8 mouse cellular contexts compared by ENCODE assay signal in genomic region chr17:27555075-27555511, GRCm38 (mm10). TPM values are rescaled to one million over a fixed set of nuclear protein-coding genes. Genes with fewer than 3 reads are reported as not detected.
A peak's percentile ranks its signal among the peaks of the same experiment; 100 is the strongest.
DNase-seq lines count a peak whose midpoint lies in the region; ATAC-seq lines count a peak whose summit lies in the region.

No protein-coding gene starts in this region.

- H3K4me2 ChIP-seq in embryonic facial prominence, embryonic 12.5 days (replicated peaks) = peak overlapping the region; percentile 81
- H3K4me2 ChIP-seq in intestine, embryonic 14.5 days (ENCODE audit: low read length) = peak overlapping the region; percentile 69
- H3K4me2 ChIP-seq in lung, embryonic 15.5 days = peak overlapping the region; percentile 91
- peak overlapping the region; percentile 79 for H3K4me2 ChIP-seq in neural tube, embryonic 14.5 days (ENCODE audit: low read depth, low read length)

- intact Hi-C loops in heart, postnatal 36 days (cut with DNase I) = no loop called here
- intact Hi-C loops in left cerebral cortex, postnatal 14 days (cut with DNase I) = no loop called here

- peak overlapping the region; percentile 63 for H3K9ac ChIP-seq in embryonic facial prominence, embryonic 12.5 days
- peak overlapping the region; percentile 82 for H3K9ac ChIP-seq in intestine, embryonic 14.5 days (ENCODE audit: low read length)
- H3K9ac ChIP-seq in lung, embryonic 15.5 days = peak overlapping the region; percentile 51
- H3K9ac ChIP-seq in neural tube, embryonic 14.5 days (replicated peaks; ENCODE audit: low read depth, low read length) = no peak overlapping the region; the same call in 1 of the 2 replicates

- H3K27ac ChIP-seq in embryonic facial prominence, embryonic 12.5 days = peak overlapping the region; percentile 98
- peak overlapping the region; percentile 92 for H3K27ac ChIP-seq in intestine, embryonic 14.5 days (ENCODE audit: low read depth)
- peak overlapping the region; percentile 98 for H3K27ac ChIP-seq in lung, embryonic 15.5 days
- H3K27ac ChIP-seq in neural tube, embryonic 14.5 days (ENCODE audit: low read depth, low read length) = no peak overlapping the region

- H3K4me3 ChIP-seq in embryonic facial prominence, embryonic 12.5 days = peak overlapping the region; percentile 88
- H3K4me3 ChIP-seq in intestine, embryonic 14.5 days (ENCODE audit: low read depth, low read length) = peak overlapping the region; percentile 58
- H3K4me3 ChIP-seq in lung, embryonic 15.5 days = peak overlapping the region; percentile 90
- H3K4me3 ChIP-seq in neural tube, embryonic 14.5 days (ENCODE audit: low read depth, low read length) = peak overlapping the region; percentile 84

- no peaks in the 10 kb centered on the region for H3K36me3 ChIP-seq in embryonic facial prominence, embryonic 12.5 days
- 0 out of 2 replicates have a peak, but pooled peaks cover 1% of the 10 kb centered on the region for H3K36me3 ChIP-seq in intestine, embryonic 14.5 days (ENCODE audit: control insufficient read depth, insufficient read depth, low read length)
- no peaks in the 10 kb centered on the region for H3K36me3 ChIP-seq in lung, embryonic 15.5 days
- no peaks in the 10 kb centered on the region for H3K36me3 ChIP-seq in neural tube, embryonic 14.5 days (ENCODE audit: control insufficient read depth, insufficient read depth, low read length)

- peaks cover 30% of the 10 kb centered on the region for H3K4me1 ChIP-seq in embryonic facial prominence, embryonic 12.5 days
- H3K4me1 ChIP-seq in intestine, embryonic 14.5 days (replicated peaks; ENCODE audit: control insufficient read depth, insufficient read depth, low read length) = peaks cover 13% of the 10 kb centered on the region
- H3K4me1 ChIP-seq in lung, embryonic 15.5 days = peaks cover 42% of the 10 kb centered on the region
- H3K4me1 ChIP-seq in neural tube, embryonic 14.5 days (ENCODE audit: control insufficient read depth, insufficient read depth, low read length) = peaks cover 22% of the 10 kb centered on the region

- H3K27me3 ChIP-seq in embryonic facial prominence, embryonic 12.5 days = no peaks in the 10 kb centered on the region
- no peaks in the 10 kb centered on the region for H3K27me3 ChIP-seq in intestine, embryonic 14.5 days (replicated peaks; ENCODE audit: control insufficient read depth, insufficient read depth, low read length)
- no peaks in the 10 kb centered on the region for H3K27me3 ChIP-seq in lung, embryonic 15.5 days
- H3K27me3 ChIP-seq in neural tube, embryonic 14.5 days (ENCODE audit: control insufficient read depth, insufficient read depth, low read length) = peaks cover 3% of the 10 kb centered on the region

- DNase-seq in heart, adult 11 months = peak; percentile 95
- no peak for DNase-seq in heart, postnatal 36 days
- peak; percentile 93 for DNase-seq in intestine, embryonic 14.5 days (ENCODE audit: low spot score)
- no peak for DNase-seq in left cerebral cortex, postnatal 14 days (ENCODE audit: low spot score in 2 of 2)
- DNase-seq in layer of hippocampus, postnatal 10 days (ENCODE audit: low spot score in 2 of 2) = no peak

- no peaks in the 10 kb centered on the region for H3K9me3 ChIP-seq in embryonic facial prominence, embryonic 12.5 days
- H3K9me3 ChIP-seq in intestine, embryonic 14.5 days (ENCODE audit: control insufficient read depth, low read length) = no peaks in the 10 kb centered on the region
- no peaks in the 10 kb centered on the region for H3K9me3 ChIP-seq in lung, embryonic 15.5 days
- no peaks in the 10 kb centered on the region for H3K9me3 ChIP-seq in neural tube, embryonic 14.5 days (ENCODE audit: control insufficient read depth, low read length)

- 1% methylated on average over 38 of the region's 39 CpGs for WGBS in embryonic facial prominence, embryonic 12.5 days
- WGBS in intestine, embryonic 14.5 days = 2% methylated on average over 37 of the region's 39 CpGs
- 1% methylated on average over 39 of the region's 39 CpGs for WGBS in lung, embryonic 15.5 days
- WGBS in neural tube, embryonic 14.5 days = 1% methylated on average over 24 of the region's 39 CpGs

- no peak for ATAC-seq in embryonic facial prominence, embryonic 12.5 days (ENCODE audit: insufficient number of reproducible peaks, insufficient read depth, low FRiP score, low TSS enrichment)
- ATAC-seq in intestine, embryonic 14.5 days (replicated peaks; ENCODE audit: low FRiP score, low TSS enrichment, low read depth) = peak; percentile 45
- ATAC-seq in lung, embryonic 15.5 days (ENCODE audit: borderline replicate concordance, extremely low read depth, low FRiP score, low TSS enrichment) = peak; percentile 39
- ATAC-seq in neural tube, embryonic 14.5 days (ENCODE audit: low read depth) = no peak

RNA-seq across cellular contexts. Expression of gene Hmga1, which starts 1.2 kb away (rescaled TPM):
- 10 to 100 TPM; 41.2 to 45.0 TPM for total RNA-seq in heart, postnatal 36 days (2021)
- 236 and 247 TPM in 2 replicates for polyA plus RNA-seq in embryonic facial prominence, embryonic 12.5 days (2016; fragmentation: Nextera tagmentation; extraction: Ambion mirVana)
- 384 and 389 TPM in 2 replicates for polyA plus RNA-seq in intestine, embryonic 14.5 days (2014; fragmentation: Nextera tagmentation; extraction: Ambion mirVana)
- 238 and 240 TPM in 2 replicates for polyA plus RNA-seq in lung, embryonic 15.5 days (2015; fragmentation: Nextera tagmentation; extraction: Ambion mirVana)
- polyA plus RNA-seq in neural tube, embryonic 14.5 days (2014; fragmentation: Nextera tagmentation; extraction: Ambion mirVana) = 129 and 141 TPM in 2 replicates
- total RNA-seq in left cerebral cortex, postnatal 14 days (2021) = 10 to 100 TPM; 40.0 to 47.9 TPM
- total RNA-seq in layer of hippocampus, postnatal 10 days (2021) = 10 to 100 TPM; 35.1 to 35.6 TPM

RNA-seq across cellular contexts. Expression of gene AI413582, which starts 10.5 kb away (rescaled TPM):
- 10 to 100 TPM in 1 of 2 experiments, 1 to 10 TPM in 1; 7.4 to 10.4 TPM for total RNA-seq in heart, postnatal 36 days (2021)
- polyA plus RNA-seq in embryonic facial prominence, embryonic 12.5 days (2016; fragmentation: Nextera tagmentation; extraction: Ambion mirVana) = 18.2 and 20.3 TPM in 2 replicates
- polyA plus RNA-seq in intestine, embryonic 14.5 days (2014; fragmentation: Nextera tagmentation; extraction: Ambion mirVana) = 37.1 and 37.4 TPM in 2 replicates
- 20.1 and 21.4 TPM in 2 replicates for polyA plus RNA-seq in lung, embryonic 15.5 days (2015; fragmentation: Nextera tagmentation; extraction: Ambion mirVana)
- polyA plus RNA-seq in neural tube, embryonic 14.5 days (2014; fragmentation: Nextera tagmentation; extraction: Ambion mirVana) = 55.9 and 77.9 TPM in 2 replicates
- 10 to 100 TPM; 92.2 to 97.5 TPM for total RNA-seq in left cerebral cortex, postnatal 14 days (2021)
- 10 to 100 TPM; 61.4 to 72.2 TPM for total RNA-seq in layer of hippocampus, postnatal 10 days (2021)

RNA-seq across cellular contexts. Expression of gene Grm4, which starts 33.9 kb away (rescaled TPM):
- under 1 TPM; 0.11 to 0.14 TPM for total RNA-seq in heart, postnatal 36 days (2021)
- 0.68 and 0.73 TPM in 2 replicates for polyA plus RNA-seq in embryonic facial prominence, embryonic 12.5 days (2016; fragmentation: Nextera tagmentation; extraction: Ambion mirVana)
- 0.20 and 0.22 TPM in 2 replicates for polyA plus RNA-seq in intestine, embryonic 14.5 days (2014; fragmentation: Nextera tagmentation; extraction: Ambion mirVana)
- polyA plus RNA-seq in lung, embryonic 15.5 days (2015; fragmentation: Nextera tagmentation; extraction: Ambion mirVana) = 0.06 and 0.07 TPM in 2 replicates
- 7.4 and 9.1 TPM in 2 replicates for polyA plus RNA-seq in neural tube, embryonic 14.5 days (2014; fragmentation: Nextera tagmentation; extraction: Ambion mirVana)
- total RNA-seq in left cerebral cortex, postnatal 14 days (2021) = 10 to 100 TPM; 24.1 to 25.6 TPM
- total RNA-seq in layer of hippocampus, postnatal 10 days (2021) = 10 to 100 TPM; 12.2 to 16.1 TPM

Comparison
In these comparisons a context has a peak if more than half of its experiments do, and no peak if none do; other contexts are left out.
1. DNase-seq: peak in heart, adult 11 months (single experiment) and intestine, embryonic 14.5 days (single experiment); none in heart, postnatal 36 days (0 of 2), left cerebral cortex, postnatal 14 days (0 of 2) and layer of hippocampus, postnatal 10 days (0 of 2).
2. ATAC-seq: peak in intestine, embryonic 14.5 days (single experiment) and lung, embryonic 15.5 days (single experiment); none in embryonic facial prominence, embryonic 12.5 days (single experiment) and neural tube, embryonic 14.5 days (single experiment).
3. Peak in every context shown above with its lines, with median percentiles within 50 percentile points of each other: H3K4me2 ChIP-seq and H3K4me3 ChIP-seq.